Mouse (Mus musculus) lung, embryonic 14.5 days (tissue): ENCODE results near the gene Ceacam19. TPM values are rescaled to one million over a fixed set of nuclear protein-coding genes. Genes with fewer than 3 reads are reported as not detected.

Source experiments
- ATAC-seq: fragments of 200-750 bp; cut with Nextera tagmentation; 2 replicates; pipeline ENCODE4 v1.8.0; 2017; ENCODE audit warnings: mild to moderate bottlenecking, moderate TSS enrichment, moderate library complexity; ENCODE audit not compliant: insufficient read depth
- DNase-seq: peaks from one replicate; pipeline ENCODE4 v3.0.0-alpha.2; 2015
- H3K27ac ChIP-seq: fragments of 300-500 bp; sonication (generic); 2 replicates; pipeline ENCODE4 v1.5.1; 2014; ENCODE audit warnings: low read depth, mild to moderate bottlenecking, moderate library complexity
- H3K27me3 ChIP-seq: fragments of 300-500 bp; sonication (generic); 2 replicates; pipeline ENCODE4 v1.6.1; 2014; ENCODE audit warnings: low read length, control low read depth; ENCODE audit not compliant: insufficient read depth
- H3K36me3 ChIP-seq: fragments of 300-500 bp; sonication (generic); 2 replicates; pipeline ENCODE4 v1.6.1; 2014; ENCODE audit warnings: control low read depth; ENCODE audit not compliant: insufficient read depth
- H3K4me1 ChIP-seq: fragments of 300-500 bp; sonication (generic); 2 replicates; pipeline ENCODE4 v1.6.1; 2014; ENCODE audit warnings: antibody characterized with exemption, control low read depth; ENCODE audit not compliant: insufficient read depth
- H3K4me2 ChIP-seq: fragments of 300-500 bp; sonication (generic); 2 replicates; pipeline ENCODE4 v1.6.1; 2014; ENCODE audit warnings: mild to moderate bottlenecking
- H3K4me3 ChIP-seq: fragments of 300-500 bp; sonication (generic); 2 replicates; pipeline ENCODE4 v1.5.1; 2014; ENCODE audit warnings: low read depth, low read length
- H3K9ac ChIP-seq: fragments of 300-500 bp; sonication (generic); 2 replicates; pipeline ENCODE4 v1.6.1; 2014
- H3K9me3 ChIP-seq: fragments of 300-500 bp; sonication (generic); 2 replicates; pipeline ENCODE4 v1.6.1; 2016; ENCODE audit warnings: low read depth, low read length, control low read depth
- CTCF ChIP-seq: IDR thresholded peaks from 2 replicates; pipeline ENCODE4 v1.5.1; 2016; ENCODE audit warnings: antibody characterized with exemption, low read depth
- WGBS: fragments of 180-500 bp; shearing (Covaris S2); extraction: QIAGEN DNeasy Blood & Tissue Kit; methylation state at CpG from one replicate; pipeline ENCODE4 v1.1.7; 2014; 5-methylcytosine and 5-hydroxymethylcytosine counted together
- polyA plus RNA-seq: library from polyadenylated mRNA; unstranded; fragments of >200 nt; fragmentation: Nextera tagmentation; extraction: Ambion mirVana; gene quantifications from 2 replicates; pipeline ENCODE4 v1.2.1, GENCODE M21; 2014

Gene Ceacam19
- polyA plus RNA-seq, 1 experiment from 2014 or later = not detected

GRCm38 (mm10) chr7:19928486-19928885 lies 40.7 kb upstream of the Ceacam19 start:
- Histone ChIP-seq H3K4me1 (no peaks in the 10 kb centered on the region), H3K27me3 (no peaks in the 10 kb centered on the region), H3K9me3 (no peaks in the 10 kb centered on the region), H3K9ac (no peak overlapping the region), H3K4me3 (no peak overlapping the region), H3K27ac (no peak overlapping the region), H3K4me2 (no peak overlapping the region), H3K36me3 (no peaks in the 10 kb centered on the region)
- 77% methylated on average over 5 of the region's 5 CpGs for WGBS
- DNase-seq (no peak), ATAC-seq (no peak)
- TF ChIP-seq CTCF = no peak

- H3K27ac ChIP-seq = no peak overlapping the region
- H3K4me2 ChIP-seq = no peak overlapping the region
- peak; percentile 53 for DNase-seq
- H3K36me3 ChIP-seq = no peaks in the 10 kb centered on the region
- H3K4me1 ChIP-seq = no peaks in the 10 kb centered on the region
- no peak overlapping the region for H3K4me3 ChIP-seq
- TF ChIP-seq CTCF = no peak
- 27% methylated on average over 2 of the region's 2 CpGs for WGBS
- H3K9ac ChIP-seq = no peak overlapping the region
- no peaks in the 10 kb centered on the region for H3K27me3 ChIP-seq
- H3K9me3 ChIP-seq = no peaks in the 10 kb centered on the region
- no peak for ATAC-seq
Measured at GRCm38 (mm10) chr7:19926849-19927480, 39.2 kb upstream of the Ceacam19 start.

GRCm38 (mm10) chr7:19925376-19925775 lies 37.6 kb upstream of the Ceacam19 start:
- H3K9me3 ChIP-seq = no peaks in the 10 kb centered on the region
- H3K27ac ChIP-seq = no peak overlapping the region
- DNase-seq (peak; percentile 51), ATAC-seq (no peak)
- H3K4me3 ChIP-seq = no peak overlapping the region
- H3K4me1 ChIP-seq = no peaks in the 10 kb centered on the region
- no peak overlapping the region for H3K4me2 ChIP-seq
- TF ChIP-seq CTCF = no peak
- H3K36me3 ChIP-seq = no peaks in the 10 kb centered on the region
- WGBS = 51% methylated on average over 1 of the region's 1 CpGs
- H3K27me3 ChIP-seq = no peaks in the 10 kb centered on the region
- no peak overlapping the region for H3K9ac ChIP-seq

GRCm38 (mm10) chr7:19923797-19924196 lies 36.0 kb upstream of the Ceacam19 start:
- no peak for ATAC-seq
- Histone ChIP-seq H3K4me1 (no peaks in the 10 kb centered on the region), H3K4me2 (no peak overlapping the region), H3K9me3 (no peaks in the 10 kb centered on the region), H3K9ac (no peak overlapping the region), H3K36me3 (no peaks in the 10 kb centered on the region), H3K27ac (no peak overlapping the region), H3K27me3 (no peaks in the 10 kb centered on the region), H3K4me3 (no peak overlapping the region)
- peak; percentile 57 for DNase-seq
- 3% methylated on average over 11 of the region's 15 CpGs for WGBS
- no peak for TF ChIP-seq CTCF

- no peaks in the 10 kb centered on the region for H3K36me3 ChIP-seq
- no peak overlapping the region for H3K9ac ChIP-seq
Measured at GRCm38 (mm10) chr7:19923354-19923753, 35.6 kb upstream of the Ceacam19 start.

DNA sequence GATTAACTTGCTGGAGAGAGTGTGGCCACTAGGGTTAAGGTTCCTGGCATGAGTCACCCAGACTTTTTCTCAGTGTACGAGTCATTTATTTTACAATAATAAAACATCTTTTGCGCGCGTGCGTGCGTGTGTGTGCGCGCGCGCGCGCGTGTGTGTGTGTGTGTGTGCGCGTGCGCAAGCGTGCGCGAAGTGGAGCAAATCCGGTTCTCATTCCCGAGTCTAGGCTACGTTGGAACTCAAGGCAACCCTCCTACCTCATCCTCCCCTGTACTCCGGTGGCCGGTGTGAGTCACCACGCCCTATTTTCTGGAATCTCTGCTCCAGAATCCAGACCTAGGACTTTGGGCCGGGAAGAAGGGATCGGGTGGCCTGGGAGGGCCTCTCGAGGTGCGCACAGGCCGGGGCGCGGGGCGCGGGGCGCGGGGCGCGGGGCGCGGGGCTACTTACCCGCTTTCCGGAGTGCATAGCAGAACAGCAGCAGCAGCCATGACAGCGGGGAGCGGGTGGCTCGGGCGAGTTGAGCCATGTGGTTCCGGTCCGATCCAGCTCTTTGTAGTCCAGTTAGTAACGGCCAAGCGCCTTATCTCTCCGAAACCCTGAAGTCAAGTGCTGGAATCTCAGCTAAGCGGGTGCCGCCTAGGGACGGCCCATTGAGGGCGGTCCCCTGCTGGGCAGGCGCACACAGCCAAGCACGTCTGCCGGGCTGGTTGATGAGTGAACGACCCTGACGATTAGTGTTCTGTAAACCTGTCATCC lies 32.9 kb upstream of the Ceacam19 start, which contains the start of gene Pvr:
Gene Pvr, minus strand, starts transcription at position 655 of the 756 bp plus-strand sequence.
- Histone ChIP-seq H3K4me1 (no peaks in the 10 kb centered on the region), H3K36me3 (peaks cover 19% of the 10 kb centered on the region), H3K27me3 (no peaks in the 10 kb centered on the region), H3K9ac (peak within 1 kb of the TSS; percentile 82), H3K27ac (peak within 1 kb of the TSS; percentile 86), H3K4me3 (peak within 1 kb of the TSS; percentile 76), H3K9me3 (no peaks in the 10 kb centered on the region), H3K4me2 (peak within 1 kb of the TSS; percentile 71)
- peak; percentile 55 for TF ChIP-seq CTCF
- DNase-seq (peak; percentile 88), ATAC-seq (peak; percentile 93)
- WGBS = under 1% methylated on average over 53 of the region's 60 CpGs

More at GRCm38 (mm10) chr7:19923354-19923753, 35.6 kb upstream of the Ceacam19 start:
- no peak overlapping the region for H3K27ac ChIP-seq
- H3K4me3 ChIP-seq = no peak overlapping the region
- H3K27me3 ChIP-seq = no peaks in the 10 kb centered on the region
- no peaks in the 10 kb centered on the region for H3K9me3 ChIP-seq
- no peaks in the 10 kb centered on the region for H3K4me1 ChIP-seq
- no peak for ATAC-seq
- no peak overlapping the region for H3K4me2 ChIP-seq
- WGBS = 44% methylated on average over 2 of the region's 2 CpGs
- DNase-seq = no peak
- TF ChIP-seq CTCF = no peak

- Histone ChIP-seq H3K4me3 (peak overlapping the region; percentile 76), H3K4me2 (peak overlapping the region; percentile 71), H3K27ac (peak overlapping the region; percentile 46; the same call in 1 of the 2 replicates), H3K27me3 (no peaks in the 10 kb centered on the region), H3K9me3 (no peaks in the 10 kb centered on the region), H3K9ac (peak overlapping the region; percentile 82), H3K36me3 (peaks cover 24% of the 10 kb centered on the region), H3K4me1 (no peaks in the 10 kb centered on the region)
- whole genome bisulfite sequencing = 24% methylated on average over 4 of the region's 4 CpGs
- no peak for DNase-seq
- no peak for TF ChIP-seq CTCF
- ATAC-seq = peak; percentile 52
Measured at GRCm38 (mm10) chr7:19920166-19920505, 32.4 kb upstream of the Ceacam19 start.
